Mouse (Mus musculus): ENCODE measurements at regions not wholly inside any gene's neighbourhood (a gene's known extent, or its start where the extent isn't known, plus 50 kb on each side); places are given as distances from the start of the nearest gene placed in this dataset.

- TF ChIP-seq CTCF (IDR thresholded peaks at IDR 0.05; ENCODE audit: low read depth, low read length) (no peak), POLR2A (IDR thresholded peaks at IDR 0.05; ENCODE audit: borderline replicate concordance, low read depth, low read length) (no peak)
- H3K4me1 ChIP-seq (ENCODE audit: control insufficient read depth, insufficient read depth, low read length) = peaks cover 15% of the 10 kb centered on the region
- H3K4me3 ChIP-seq (ENCODE audit: insufficient read depth, low read length) = no peak overlapping the region
- H3K27ac ChIP-seq (ENCODE audit: insufficient read depth, low read depth, low read length) = no peak overlapping the region
Measured at GRCm38 (mm10) chr3:130796531-130796930, 66.3 kb upstream of the Rpl34 start.

DNA sequence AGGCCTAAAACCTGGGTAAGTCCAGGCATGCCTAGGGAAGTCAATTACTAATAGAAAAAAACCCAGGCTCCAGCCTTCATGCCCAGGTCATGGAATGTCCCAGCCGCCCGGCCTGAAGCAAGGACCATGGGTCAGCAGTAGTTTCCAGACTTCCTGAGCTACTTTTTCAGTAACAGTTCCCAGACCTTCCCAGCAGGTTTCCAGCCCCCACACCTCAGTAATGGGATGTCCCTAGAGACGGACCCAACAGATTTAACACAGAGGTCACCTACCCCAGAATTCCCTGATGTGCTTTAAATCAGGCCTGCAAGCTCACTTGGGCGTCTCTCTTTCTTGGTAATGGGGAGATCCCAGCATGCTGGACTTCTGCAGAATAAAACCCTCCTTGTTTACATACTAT, 65.2 kb upstream of the Rpl34 start:
- TF ChIP-seq POLR2A (IDR thresholded peaks at IDR 0.05; ENCODE audit: borderline replicate concordance, low read depth, low read length) = no peak
- no peak for TF ChIP-seq CTCF (IDR thresholded peaks at IDR 0.05; ENCODE audit: low read depth, low read length)
- Histone ChIP-seq H3K4me1 (ENCODE audit: control insufficient read depth, insufficient read depth, low read length) (peaks cover 15% of the 10 kb centered on the region), H3K27ac (ENCODE audit: insufficient read depth, low read depth, low read length) (no peak overlapping the region), H3K4me3 (ENCODE audit: insufficient read depth, low read length) (no peak overlapping the region)

DNA sequence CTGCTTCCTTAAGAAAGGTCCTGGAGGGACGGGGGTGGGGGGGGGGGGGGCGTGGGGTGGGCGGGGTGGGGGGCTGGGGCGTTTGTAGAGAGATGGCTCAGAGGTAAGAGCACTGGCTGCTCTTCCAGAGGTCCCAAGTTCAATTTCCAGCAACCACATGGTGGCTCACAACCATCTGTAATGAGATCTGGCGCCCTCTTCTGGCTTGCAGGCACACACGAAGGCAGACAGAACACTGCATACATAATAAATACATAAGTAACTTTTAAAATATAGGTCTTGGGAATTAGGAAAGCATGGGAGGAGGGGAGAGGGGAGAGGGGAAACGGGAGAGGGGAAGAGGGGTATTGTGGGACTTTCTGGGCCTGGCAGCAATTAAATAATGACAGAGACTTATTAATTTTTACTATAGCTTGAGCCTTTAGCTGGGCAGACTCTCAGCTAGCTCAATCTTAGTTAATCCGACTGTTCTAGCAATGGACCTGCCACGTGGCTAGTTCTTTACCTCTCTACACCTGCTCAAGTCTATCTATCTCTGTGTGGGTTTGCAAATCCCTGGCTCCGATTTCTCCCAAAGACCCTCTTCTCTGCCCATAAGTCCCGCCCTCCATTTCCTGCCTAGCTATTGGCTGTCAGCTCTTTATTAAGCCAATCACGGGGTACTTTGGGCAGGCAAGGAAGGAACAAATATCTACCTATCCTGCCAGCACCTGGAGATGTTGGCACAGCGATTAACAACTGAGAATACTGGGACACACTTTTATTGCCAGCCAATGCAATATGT, 64.1 kb upstream of the Rpl34 start:
- TF ChIP-seq POLR2A (IDR thresholded peaks at IDR 0.05; ENCODE audit: borderline replicate concordance, low read depth, low read length) = no peak
- 0 out of 2 replicates have a peak, but pooled peaks have one; percentile 1 for TF ChIP-seq CTCF (IDR thresholded peaks at IDR 0.05; ENCODE audit: low read depth, low read length)
- Histone ChIP-seq H3K4me3 (ENCODE audit: insufficient read depth, low read length) (no peak overlapping the region), H3K4me1 (ENCODE audit: control insufficient read depth, insufficient read depth, low read length) (peaks cover 15% of the 10 kb centered on the region), H3K27ac (ENCODE audit: insufficient read depth, low read depth, low read length) (no peak overlapping the region)

- Histone ChIP-seq H3K27ac (ENCODE audit: insufficient read depth, low read depth, low read length) (no peak overlapping the region), H3K4me1 (ENCODE audit: control insufficient read depth, insufficient read depth, low read length) (no peaks in the 10 kb centered on the region), H3K4me3 (ENCODE audit: insufficient read depth, low read length) (no peak overlapping the region)
- TF ChIP-seq POLR2A (IDR thresholded peaks at IDR 0.05; ENCODE audit: borderline replicate concordance, low read depth, low read length) (no peak), CTCF (IDR thresholded peaks at IDR 0.05; ENCODE audit: low read depth, low read length) (no peak)
Measured at GRCm38 (mm10) chr3:130780706-130781240, 50.6 kb upstream of the Rpl34 start.
